Mouse (Mus musculus): Measurements from ENCODE around the gene Notch2.

The Notch2 gene

GRCm38 (mm10) chr3:98013401-98014281, at the start of gene Notch2:
Notch2 (plus strand) TSS chr3:98013527.
- no peaks in the 10 kb centered on the region for H3K27me3 ChIP-seq (ENCODE audit: control insufficient read depth, insufficient read depth, low read length, poor library complexity, severe bottlenecking)
- H3K36me3 ChIP-seq (ENCODE audit: control insufficient read depth, insufficient read depth, low read length, poor library complexity, severe bottlenecking) = no peaks in the 10 kb centered on the region
- peak; percentile 96 for DNase-seq (ENCODE audit: low read depth, low spot score)

DNA sequence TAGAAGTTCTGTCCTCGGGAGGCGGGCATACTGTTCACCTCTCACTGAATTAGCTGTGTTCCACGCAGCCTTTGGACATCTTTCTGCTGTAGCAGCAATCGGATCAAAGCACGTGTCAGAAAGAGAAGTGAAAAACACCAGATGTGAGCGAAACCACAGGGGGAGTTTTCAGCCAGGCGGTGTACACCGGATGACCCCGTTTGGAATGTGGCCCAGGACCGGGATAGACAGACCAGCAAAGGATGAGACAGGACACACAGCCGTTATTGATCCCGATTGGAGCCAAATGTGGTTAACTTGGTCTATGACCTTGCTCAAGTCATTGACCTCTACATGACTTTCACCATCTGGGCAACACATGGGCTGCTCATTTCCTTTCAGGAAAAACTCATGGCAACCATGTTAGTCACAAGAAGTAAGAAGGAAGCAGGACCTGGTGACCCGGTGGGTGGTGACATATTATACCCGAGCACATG, 48.4 kb upstream of the Notch2 start:
- DNase-seq (ENCODE audit: low read depth, low spot score) = peak; percentile 74
- H3K36me3 ChIP-seq (ENCODE audit: control insufficient read depth, insufficient read depth, low read length, poor library complexity, severe bottlenecking) = no peaks in the 10 kb centered on the region

DNA sequence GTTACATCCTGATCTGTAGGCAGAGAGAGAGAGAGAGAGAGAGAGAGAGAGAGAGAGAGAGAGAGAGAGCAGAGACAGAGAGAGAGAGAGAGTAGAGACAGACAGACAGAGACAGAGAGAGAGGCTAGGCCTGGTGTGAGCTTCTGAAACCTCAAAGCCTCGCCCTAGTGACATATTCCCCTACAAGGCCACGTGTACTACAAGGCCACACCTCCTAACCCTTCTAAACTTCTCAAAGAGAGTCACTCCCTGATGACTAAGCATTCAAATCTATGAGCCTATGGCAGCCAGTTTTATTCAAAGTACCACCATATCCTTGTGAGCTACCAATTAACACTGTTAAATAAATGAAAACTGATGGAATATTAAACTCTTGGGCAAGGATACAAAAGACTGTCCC, 45.7 kb upstream of the Notch2 start:
- H3K36me3 ChIP-seq (ENCODE audit: control insufficient read depth, insufficient read depth, low read length, poor library complexity, severe bottlenecking) = no peaks in the 10 kb centered on the region
- no peak for DNase-seq (ENCODE audit: low read depth, low spot score)

More for the DNA sequence above, 48.4 kb upstream of the Notch2 start:
- no peaks in the 10 kb centered on the region for H3K27me3 ChIP-seq (ENCODE audit: control insufficient read depth, insufficient read depth, low read length, poor library complexity, severe bottlenecking)

GRCm38 (mm10) chr3:97968191-97968590, 45.1 kb upstream of the Notch2 start:
- DNase-seq (ENCODE audit: low read depth, low spot score) = no peak
- Histone ChIP-seq H3K36me3 (ENCODE audit: control insufficient read depth, insufficient read depth, low read length, poor library complexity, severe bottlenecking) (no peaks in the 10 kb centered on the region), H3K27me3 (ENCODE audit: control insufficient read depth, insufficient read depth, low read length, poor library complexity, severe bottlenecking) (no peaks in the 10 kb centered on the region)

More for the DNA sequence above, 45.7 kb upstream of the Notch2 start:
- no peaks in the 10 kb centered on the region for H3K27me3 ChIP-seq (ENCODE audit: control insufficient read depth, insufficient read depth, low read length, poor library complexity, severe bottlenecking)

- Histone ChIP-seq H3K27me3 (ENCODE audit: control insufficient read depth, insufficient read depth, low read length, poor library complexity, severe bottlenecking) (no peaks in the 10 kb centered on the region), H3K36me3 (ENCODE audit: control insufficient read depth, insufficient read depth, low read length, poor library complexity, severe bottlenecking) (no peaks in the 10 kb centered on the region)
- DNase-seq (ENCODE audit: low read depth, low spot score) = no peak
These were observed 44.3 kb upstream of the Notch2 start for GRCm38 (mm10) chr3:97969019-97969418.

DNA sequence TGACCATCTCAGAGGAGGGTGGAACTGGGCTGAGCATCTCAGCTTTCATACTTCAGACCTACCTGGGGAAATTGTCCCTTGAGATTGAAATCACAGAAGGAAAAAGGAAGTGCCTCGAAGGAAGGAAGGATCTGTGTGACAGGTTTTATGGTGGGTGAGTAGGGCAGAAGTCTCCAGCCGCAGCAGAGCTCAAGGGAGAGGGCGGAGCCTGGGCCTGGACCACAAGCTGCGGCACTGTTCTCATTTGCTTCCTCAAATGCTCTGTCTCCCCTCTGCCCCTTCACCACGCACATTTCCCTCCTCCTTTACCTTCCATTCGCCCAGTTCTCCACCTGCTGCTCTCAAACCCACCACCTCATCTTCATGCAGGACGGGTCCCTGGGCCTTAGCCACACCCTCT, 42.2 kb upstream of the Notch2 start:
- DNase-seq (ENCODE audit: low read depth, low spot score) = peak; percentile 85
- no peaks in the 10 kb centered on the region for H3K27me3 ChIP-seq (ENCODE audit: control insufficient read depth, insufficient read depth, low read length, poor library complexity, severe bottlenecking)
- no peaks in the 10 kb centered on the region for H3K36me3 ChIP-seq (ENCODE audit: control insufficient read depth, insufficient read depth, low read length, poor library complexity, severe bottlenecking)

DNA sequence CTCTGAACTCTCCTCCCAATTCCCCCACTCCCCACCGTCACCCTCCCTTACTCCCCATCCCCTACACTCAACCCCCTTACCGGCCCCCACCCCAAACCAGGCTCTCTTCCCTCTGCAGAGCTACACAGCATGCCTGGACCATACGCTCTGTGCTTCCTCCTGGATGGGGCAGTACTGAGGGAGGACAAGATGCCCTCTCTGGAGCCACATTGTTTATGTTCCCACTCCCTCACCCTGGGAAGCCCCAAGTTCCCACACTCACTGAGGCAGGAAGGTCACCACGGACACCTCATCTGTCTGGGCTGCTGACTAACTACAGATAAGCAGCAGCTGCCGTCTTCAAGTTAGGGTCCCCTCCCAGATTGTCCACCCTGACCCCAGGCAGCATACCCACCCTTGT, 41.1 kb upstream of the Notch2 start:
- no peak for DNase-seq (ENCODE audit: low read depth, low spot score)
- Histone ChIP-seq H3K27me3 (ENCODE audit: control insufficient read depth, insufficient read depth, low read length, poor library complexity, severe bottlenecking) (no peaks in the 10 kb centered on the region), H3K36me3 (ENCODE audit: control insufficient read depth, insufficient read depth, low read length, poor library complexity, severe bottlenecking) (no peaks in the 10 kb centered on the region)

DNA sequence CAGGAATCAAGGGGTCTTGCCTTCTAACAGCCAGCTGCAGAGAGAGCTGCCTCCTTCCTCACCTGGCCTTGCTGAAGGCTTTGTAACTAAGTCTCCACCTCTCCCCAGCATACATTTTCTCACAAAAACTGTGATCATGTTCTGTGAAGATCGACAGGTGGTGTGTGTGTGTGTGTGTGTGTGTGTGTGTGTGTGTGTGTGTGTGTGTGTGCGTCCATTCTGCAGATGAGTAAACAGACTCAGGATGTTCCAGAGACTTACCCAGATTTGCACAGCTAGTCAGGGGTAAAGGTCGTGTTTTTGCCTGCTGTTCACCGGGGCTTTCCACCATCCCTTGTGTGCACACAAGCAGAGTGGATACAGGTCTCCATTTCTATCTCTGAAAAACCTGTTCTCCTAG, 40.6 kb upstream of the Notch2 start:
- H3K27me3 ChIP-seq (ENCODE audit: control insufficient read depth, insufficient read depth, low read length, poor library complexity, severe bottlenecking) = no peaks in the 10 kb centered on the region
- peak; percentile 53 for DNase-seq (ENCODE audit: low read depth, low spot score)

DNA sequence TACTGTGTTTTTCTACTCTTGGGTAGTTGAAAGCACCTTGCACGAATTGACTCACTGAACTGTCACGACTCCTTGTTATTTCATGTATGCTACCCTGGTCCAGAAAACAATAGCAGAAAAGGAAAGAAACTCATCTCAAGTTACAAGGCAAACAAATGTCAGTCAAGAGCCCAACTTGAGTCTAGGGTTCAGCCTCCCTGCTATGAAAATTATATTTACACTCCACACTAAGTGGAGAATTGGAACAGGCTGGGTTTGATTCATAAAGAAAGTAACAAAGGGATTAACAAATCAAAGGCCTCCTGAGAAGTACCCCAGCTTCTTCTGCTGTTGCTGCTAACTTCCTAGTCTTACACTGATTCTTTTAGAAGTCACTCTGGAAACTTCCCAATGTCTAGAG, 40.0 kb upstream of the Notch2 start:
- DNase-seq (ENCODE audit: low read depth, low spot score) = no peak
- Histone ChIP-seq H3K36me3 (ENCODE audit: control insufficient read depth, insufficient read depth, low read length, poor library complexity, severe bottlenecking) (no peaks in the 10 kb centered on the region), H3K27me3 (ENCODE audit: control insufficient read depth, insufficient read depth, low read length, poor library complexity, severe bottlenecking) (no peaks in the 10 kb centered on the region)

More for the DNA sequence above, 40.6 kb upstream of the Notch2 start:
- H3K36me3 ChIP-seq (ENCODE audit: control insufficient read depth, insufficient read depth, low read length, poor library complexity, severe bottlenecking) = no peaks in the 10 kb centered on the region

- H3K36me3 ChIP-seq (ENCODE audit: control insufficient read depth, insufficient read depth, low read length, poor library complexity, severe bottlenecking) = no peaks in the 10 kb centered on the region
- H3K27me3 ChIP-seq (ENCODE audit: control insufficient read depth, insufficient read depth, low read length, poor library complexity, severe bottlenecking) = no peaks in the 10 kb centered on the region
- DNase-seq (ENCODE audit: low read depth, low spot score) = no peak
These were observed 39.0 kb upstream of the Notch2 start for GRCm38 (mm10) chr3:97974197-97974770.

GRCm38 (mm10) chr3:97976706-97977105, 36.6 kb upstream of the Notch2 start:
- no peak for DNase-seq (ENCODE audit: low read depth, low spot score)
- Histone ChIP-seq H3K36me3 (ENCODE audit: control insufficient read depth, insufficient read depth, low read length, poor library complexity, severe bottlenecking) (no peaks in the 10 kb centered on the region; the same call in 1 of the 2 replicates), H3K27me3 (ENCODE audit: control insufficient read depth, insufficient read depth, low read length, poor library complexity, severe bottlenecking) (no peaks in the 10 kb centered on the region)

- H3K36me3 ChIP-seq (ENCODE audit: control insufficient read depth, insufficient read depth, low read length, poor library complexity, severe bottlenecking) = no peaks in the 10 kb centered on the region; the same call in 1 of the 2 replicates
- DNase-seq (ENCODE audit: low read depth, low spot score) = peak; percentile 44
- H3K27me3 ChIP-seq (ENCODE audit: control insufficient read depth, insufficient read depth, low read length, poor library complexity, severe bottlenecking) = no peaks in the 10 kb centered on the region
These were observed 34.6 kb upstream of the Notch2 start for GRCm38 (mm10) chr3:97978710-97979109.

- peak; percentile 64 for DNase-seq (ENCODE audit: low read depth, low spot score)
- H3K36me3 ChIP-seq (ENCODE audit: control insufficient read depth, insufficient read depth, low read length, poor library complexity, severe bottlenecking) = peaks cover 7% of the 10 kb centered on the region; the same call in 1 of the 2 replicates
- no peaks in the 10 kb centered on the region for H3K27me3 ChIP-seq (ENCODE audit: control insufficient read depth, insufficient read depth, low read length, poor library complexity, severe bottlenecking)
These were observed 32.5 kb upstream of the Notch2 start for GRCm38 (mm10) chr3:97980683-97981327.

DNA sequence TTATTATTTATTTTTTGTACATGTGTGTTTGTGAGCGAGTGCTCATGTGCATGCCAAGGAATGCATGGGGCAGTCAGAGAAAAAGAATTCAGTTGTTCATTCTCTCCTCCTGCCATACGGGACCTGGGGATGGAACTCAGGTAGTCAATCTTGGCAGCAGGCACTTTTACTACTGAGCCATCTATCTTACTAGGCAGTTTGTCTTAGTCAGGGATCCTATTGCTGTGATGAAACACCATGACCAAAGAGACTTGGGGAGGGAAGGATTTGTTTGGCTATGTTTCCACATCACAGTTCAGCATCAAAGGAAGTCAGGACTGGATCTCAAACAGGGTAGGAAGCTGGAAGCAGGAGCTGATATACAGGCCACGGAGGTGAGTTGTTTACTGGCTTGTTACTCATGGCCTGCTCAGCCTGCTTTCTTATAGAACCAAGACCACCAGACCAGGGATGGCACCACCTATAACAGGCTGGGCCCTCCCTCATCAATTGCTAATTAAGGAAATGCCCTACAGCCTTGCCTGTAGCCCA, 31.9 kb upstream of the Notch2 start:
- H3K36me3 ChIP-seq (ENCODE audit: control insufficient read depth, insufficient read depth, low read length, poor library complexity, severe bottlenecking) = peaks cover 9% of the 10 kb centered on the region; the same call in 1 of the 2 replicates
- no peak for DNase-seq (ENCODE audit: low read depth, low spot score)
- H3K27me3 ChIP-seq (ENCODE audit: control insufficient read depth, insufficient read depth, low read length, poor library complexity, severe bottlenecking) = no peaks in the 10 kb centered on the region

Data from splenic B cell, adult 2 months (primary cell).